Mouse (Mus musculus): Measurements from ENCODE around the gene Agrn. TPM values are rescaled to one million over a fixed set of nuclear protein-coding genes. Genes with fewer than 3 reads are reported as not detected.

Gene Agrn
- total RNA-seq (2017), result 2.1 and 5.2 TPM in 2 replicates

GRCm38 (mm10) chr4:156197131-156197828 lies at the start of gene Agrn:
Gene Agrn (minus strand): TSS chr4:156197488.
- peak; percentile 35 to 43; a peak in 1 of 4 replicates for ATAC-seq (replicated peaks in 1 of 2; ENCODE audit: insufficient read depth in 1 of 2, low FRiP score in 2 of 2, low TSS enrichment in 1 of 2, low read depth in 1 of 2, poor library complexity in 2 of 2, severe bottlenecking in 2 of 2)

DNA sequence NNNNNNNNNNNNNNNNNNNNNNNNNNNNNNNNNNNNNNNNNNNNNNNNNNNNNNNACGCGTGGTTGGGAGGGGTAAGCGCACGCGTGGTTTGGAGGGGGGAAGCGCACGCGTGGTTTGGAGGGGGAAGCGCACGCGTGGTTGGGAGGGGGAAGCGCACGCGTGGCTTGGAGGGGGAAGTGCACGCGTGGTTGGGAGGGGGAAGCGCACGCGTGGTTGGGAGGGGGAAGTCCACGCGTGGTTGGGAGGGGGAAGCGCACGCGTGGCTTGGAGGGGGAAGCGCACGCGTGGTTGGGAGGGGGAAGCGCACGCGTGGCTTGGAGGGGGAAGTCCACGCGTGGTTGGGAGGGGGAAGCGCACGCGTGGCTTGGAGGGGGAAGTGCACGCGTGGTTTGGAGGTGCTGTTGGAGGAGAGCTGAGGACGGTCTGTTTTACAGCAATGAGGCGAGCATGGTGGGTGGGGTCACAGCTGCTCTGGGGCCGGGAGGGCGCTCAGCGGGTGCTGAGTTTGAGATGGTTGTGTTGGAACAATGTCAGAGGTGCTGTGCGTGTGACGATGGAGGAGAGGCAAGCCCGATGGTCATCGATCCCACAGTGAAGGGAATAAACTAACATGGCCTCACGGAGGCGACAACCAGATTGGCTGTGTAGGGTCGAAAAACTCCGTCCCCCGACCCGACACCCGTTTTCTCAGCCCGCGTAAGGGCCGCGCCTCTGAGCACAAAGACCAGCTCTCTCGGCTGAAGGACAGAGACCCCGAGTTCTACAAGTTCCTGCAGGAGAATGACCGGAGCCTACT lies 39.6 kb upstream of the Agrn start:
- ATAC-seq (replicated peaks in 1 of 2; ENCODE audit: insufficient read depth in 1 of 2, low FRiP score in 2 of 2, low TSS enrichment in 1 of 2, low read depth in 1 of 2, poor library complexity in 2 of 2, severe bottlenecking in 2 of 2), result no peak; a peak in 1 of 4 replicates

- peak; percentile 73 to 78 for ATAC-seq (replicated peaks in 1 of 2; ENCODE audit: insufficient read depth in 1 of 2, low FRiP score in 2 of 2, low TSS enrichment in 1 of 2, low read depth in 1 of 2, poor library complexity in 2 of 2, severe bottlenecking in 2 of 2)
Measured at GRCm38 (mm10) chr4:156235808-156236533, 38.7 kb upstream of the Agrn start, which contains the start of gene Noc2l. Gene Noc2l (plus strand): TSS chr4:156236010.

DNA sequence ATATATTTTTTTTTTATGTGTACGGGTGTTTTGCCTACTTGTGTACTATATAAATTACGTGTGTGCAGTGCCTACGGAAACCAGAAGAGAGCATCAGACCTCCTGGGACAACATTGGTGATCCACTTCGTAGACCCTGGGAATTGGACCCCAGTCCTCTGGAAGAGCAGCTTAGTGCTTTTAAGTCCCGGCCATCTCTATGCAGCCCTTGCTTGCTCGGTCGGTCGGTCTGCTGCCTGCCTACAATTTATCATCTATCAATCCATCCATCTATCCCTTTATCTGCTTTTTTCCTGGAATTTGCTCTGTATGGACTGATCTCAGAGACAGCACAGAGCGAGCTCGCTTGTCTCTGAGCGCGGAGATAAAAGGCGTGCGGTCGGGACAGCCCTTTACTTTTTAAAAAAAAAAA lies 38.1 kb upstream of the Agrn start:
- 0 out of 4 replicates have a peak, but pooled peaks of 1 of the 2 experiments have one; percentile 34 for ATAC-seq (replicated peaks in 1 of 2; ENCODE audit: insufficient read depth in 1 of 2, low FRiP score in 2 of 2, low TSS enrichment in 1 of 2, low read depth in 1 of 2, poor library complexity in 2 of 2, severe bottlenecking in 2 of 2)

DNA sequence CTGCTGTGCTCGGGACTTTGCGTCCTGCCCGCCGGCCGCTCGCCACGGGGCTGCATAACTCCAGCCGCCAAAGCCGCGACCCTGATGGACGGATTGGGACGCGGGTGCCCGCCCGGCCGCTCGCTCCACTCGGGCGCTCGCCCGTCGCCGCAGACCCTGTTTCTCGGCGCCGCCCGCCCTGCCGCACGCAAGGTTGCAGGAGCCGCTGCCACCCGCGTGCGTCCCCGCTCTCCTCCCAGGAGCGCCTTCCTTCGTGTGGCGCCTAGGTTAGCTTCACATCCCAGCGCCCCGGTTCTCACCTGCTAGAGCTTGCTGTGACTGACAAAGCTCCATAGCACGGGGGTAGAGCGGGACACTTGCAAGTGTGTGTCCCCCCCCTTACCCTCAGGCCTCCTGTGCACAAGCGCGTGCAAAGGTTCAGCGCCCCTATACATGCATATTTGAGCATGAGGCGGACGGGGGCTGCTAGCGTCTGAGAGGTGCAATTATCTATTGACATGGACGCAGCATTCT lies 37.5 kb upstream of the Agrn start, which contains the start of gene Plekhn1:
Gene Plekhn1, minus strand, starts transcription at position 157 of the 513 bp plus-strand sequence.
- peak; percentile 16 to 38; a peak in 2 of 4 replicates for ATAC-seq (replicated peaks in 1 of 2; ENCODE audit: insufficient read depth in 1 of 2, low FRiP score in 2 of 2, low TSS enrichment in 1 of 2, low read depth in 1 of 2, poor library complexity in 2 of 2, severe bottlenecking in 2 of 2)

DNA sequence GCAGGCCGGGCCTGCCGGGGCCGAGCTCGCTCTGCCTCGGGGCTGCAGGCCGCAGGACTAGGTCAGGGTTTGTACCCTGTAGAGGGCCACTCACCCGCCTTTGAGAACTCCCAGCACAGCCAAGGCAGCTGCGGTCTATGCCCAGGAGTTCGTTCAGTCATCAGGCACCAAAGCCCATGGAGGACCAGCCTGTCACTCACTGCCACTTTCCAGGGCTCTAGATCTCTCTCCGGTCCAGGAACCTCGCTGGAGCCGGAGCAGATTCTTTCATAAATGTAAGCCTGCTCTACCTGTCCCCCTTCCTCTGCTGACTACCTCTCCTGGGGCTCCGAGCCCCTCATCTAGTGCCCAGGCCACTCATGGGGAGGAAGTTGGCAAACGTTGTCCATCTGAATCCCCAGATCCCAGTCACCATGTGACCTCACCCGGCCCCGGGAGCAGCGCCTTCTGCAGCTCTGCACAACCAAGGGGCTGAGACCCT lies 36.8 kb upstream of the Agrn start:
- ATAC-seq (replicated peaks in 1 of 2; ENCODE audit: insufficient read depth in 1 of 2, low FRiP score in 2 of 2, low TSS enrichment in 1 of 2, low read depth in 1 of 2, poor library complexity in 2 of 2, severe bottlenecking in 2 of 2), result no peak

DNA sequence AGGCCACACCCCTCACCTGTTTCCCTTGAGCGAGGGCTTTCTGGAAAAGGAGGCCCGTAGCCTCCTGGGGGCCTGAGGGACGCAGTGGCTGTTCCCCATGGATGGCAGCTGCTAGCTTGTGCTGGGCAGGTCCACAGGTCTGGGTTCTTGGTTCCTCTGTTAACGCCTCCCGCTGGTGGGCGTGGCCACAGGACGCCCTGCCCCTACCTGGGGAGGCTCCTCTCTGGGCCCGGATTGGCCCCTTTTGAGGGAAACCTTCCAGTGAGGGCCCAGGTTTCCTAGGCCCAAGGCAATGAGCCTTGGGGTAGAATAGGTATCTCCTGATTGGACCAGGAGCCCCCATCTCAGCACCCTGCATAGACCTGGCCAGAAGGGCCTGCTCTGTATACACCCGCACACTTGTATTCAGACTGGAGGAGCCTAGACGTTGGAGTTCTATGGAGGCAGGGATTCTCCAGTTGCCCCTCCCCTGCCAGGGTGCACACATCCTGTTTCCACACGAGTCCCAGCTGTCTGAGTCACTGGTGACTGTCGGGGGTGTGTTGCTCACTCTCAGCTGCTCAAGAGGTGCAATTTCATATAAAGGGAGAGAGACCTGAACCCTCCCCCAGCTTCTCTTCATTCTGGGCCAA lies 31.2 kb upstream of the Agrn start:
- no peak; a peak in 1 of 4 replicates for ATAC-seq (replicated peaks in 1 of 2; ENCODE audit: insufficient read depth in 1 of 2, low FRiP score in 2 of 2, low TSS enrichment in 1 of 2, low read depth in 1 of 2, poor library complexity in 2 of 2, severe bottlenecking in 2 of 2)

GRCm38 (mm10) chr4:156227752-156228392 lies 30.6 kb upstream of the Agrn start:
- no peak for ATAC-seq (replicated peaks in 1 of 2; ENCODE audit: insufficient read depth in 1 of 2, low FRiP score in 2 of 2, low TSS enrichment in 1 of 2, low read depth in 1 of 2, poor library complexity in 2 of 2, severe bottlenecking in 2 of 2)

GRCm38 (mm10) chr4:156224276-156224675 lies 27.0 kb upstream of the Agrn start:
- ATAC-seq (replicated peaks in 1 of 2; ENCODE audit: insufficient read depth in 1 of 2, low FRiP score in 2 of 2, low TSS enrichment in 1 of 2, low read depth in 1 of 2, poor library complexity in 2 of 2, severe bottlenecking in 2 of 2), result no peak

DNA sequence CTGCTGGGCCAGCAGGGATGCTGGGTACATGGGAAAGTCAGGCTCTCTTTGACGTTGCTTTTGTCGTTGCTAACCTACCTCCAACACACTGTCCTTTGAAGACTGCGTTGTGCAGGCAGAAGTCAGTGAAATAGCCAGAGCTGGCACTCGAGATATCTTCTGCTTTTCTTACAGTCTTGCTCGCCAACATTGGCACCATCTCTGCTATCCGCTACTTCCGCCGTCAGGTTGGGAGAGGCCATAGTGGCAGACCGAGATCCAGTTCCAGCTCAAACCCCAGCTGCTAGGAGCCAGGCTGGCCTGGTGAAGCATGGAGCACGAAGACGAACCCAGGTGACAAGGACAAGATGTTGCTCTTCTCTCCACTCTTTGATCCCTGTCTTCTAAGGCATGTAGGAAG lies 22.6 kb upstream of the Agrn start:
- no peak for ATAC-seq (replicated peaks in 1 of 2; ENCODE audit: insufficient read depth in 1 of 2, low FRiP score in 2 of 2, low TSS enrichment in 1 of 2, low read depth in 1 of 2, poor library complexity in 2 of 2, severe bottlenecking in 2 of 2)

DNA sequence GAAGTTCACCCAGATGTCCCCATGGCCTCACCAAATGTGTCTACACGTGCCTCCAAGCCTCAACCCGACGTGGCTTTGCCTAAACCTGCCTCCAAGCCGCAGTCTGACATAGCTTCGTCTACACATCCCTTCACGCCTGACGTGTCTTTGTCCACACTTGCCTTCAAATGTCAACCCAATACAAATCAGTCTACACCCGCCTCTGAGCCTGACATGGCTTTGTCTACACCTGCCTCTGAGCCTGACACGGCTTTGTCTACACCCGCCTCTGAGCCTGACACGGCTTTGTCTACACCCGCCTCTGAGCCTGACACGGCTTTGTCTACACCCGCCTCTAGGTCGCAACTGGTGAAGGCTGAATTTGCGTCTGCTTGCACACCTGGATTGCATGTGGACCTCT lies 20.6 kb upstream of the Agrn start:
- no peak for ATAC-seq (replicated peaks in 1 of 2; ENCODE audit: insufficient read depth in 1 of 2, low FRiP score in 2 of 2, low TSS enrichment in 1 of 2, low read depth in 1 of 2, poor library complexity in 2 of 2, severe bottlenecking in 2 of 2)

- ATAC-seq (replicated peaks in 1 of 2; ENCODE audit: insufficient read depth in 1 of 2, low FRiP score in 2 of 2, low TSS enrichment in 1 of 2, low read depth in 1 of 2, poor library complexity in 2 of 2, severe bottlenecking in 2 of 2), result no peak
Measured at GRCm38 (mm10) chr4:156217022-156217669, 19.9 kb upstream of the Agrn start.

GRCm38 (mm10) chr4:156216196-156216595 lies 18.9 kb upstream of the Agrn start:
- ATAC-seq (replicated peaks in 1 of 2; ENCODE audit: insufficient read depth in 1 of 2, low FRiP score in 2 of 2, low TSS enrichment in 1 of 2, low read depth in 1 of 2, poor library complexity in 2 of 2, severe bottlenecking in 2 of 2), result no peak

GRCm38 (mm10) chr4:156215649-156216048 lies 18.4 kb upstream of the Agrn start, which contains the start of gene Perm1:
Gene Perm1 (plus strand): TSS chr4:156215868.
- no peak for ATAC-seq (replicated peaks in 1 of 2; ENCODE audit: insufficient read depth in 1 of 2, low FRiP score in 2 of 2, low TSS enrichment in 1 of 2, low read depth in 1 of 2, poor library complexity in 2 of 2, severe bottlenecking in 2 of 2)

DNA sequence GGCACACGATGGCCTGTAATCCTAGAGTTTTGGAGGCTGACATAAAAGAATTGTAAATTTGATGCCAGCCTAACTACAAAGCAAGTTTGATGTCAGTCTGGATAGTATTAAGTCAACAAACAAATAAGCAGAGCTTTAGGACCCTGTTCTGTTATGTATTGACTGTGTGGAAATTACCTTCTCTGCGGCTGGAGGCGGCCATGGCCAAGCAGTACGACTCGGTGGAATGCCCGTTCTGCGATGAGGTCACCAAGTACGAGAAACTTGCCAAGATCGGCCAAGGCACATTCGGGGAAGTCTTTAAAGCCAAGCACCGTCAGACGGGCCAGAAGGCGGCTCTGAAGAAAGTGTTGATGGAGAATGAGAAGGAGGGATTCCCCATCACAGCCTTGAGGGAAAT lies 15.8 kb upstream of the Agrn start:
- no peak for ATAC-seq (replicated peaks in 1 of 2; ENCODE audit: insufficient read depth in 1 of 2, low FRiP score in 2 of 2, low TSS enrichment in 1 of 2, low read depth in 1 of 2, poor library complexity in 2 of 2, severe bottlenecking in 2 of 2)
